Mouse (Mus musculus) cerebellum, adult 2 months (tissue): ENCODE data around the gene Crtam. TPM values are rescaled to one million over a fixed set of nuclear protein-coding genes. Genes with fewer than 3 reads are reported as not detected.
A peak's percentile ranks its signal among the peaks of the same experiment; 100 is the strongest.

Experiments used
- DNase-seq, 2 experiments: peaks; one replicate each; pipeline ENCODE4 v3.0.0; 2021
- H3K27ac ChIP-seq: fragments of 200-500 bp; 2 replicates; pipeline ENCODE4 v1.5.1; 2012; ENCODE audit warnings: low read length, control low read depth, inconsistent platforms; ENCODE audit not compliant: insufficient read depth
- H3K27me3 ChIP-seq: fragments of 200-500 bp; 2 replicates; pipeline ENCODE4 v1.6.1; 2012; ENCODE audit warnings: inconsistent platforms, mild to moderate bottlenecking, low read length, moderate library complexity; ENCODE audit not compliant: control insufficient read depth, insufficient read depth
- H3K4me1 ChIP-seq: fragments of 200-500 bp; 2 replicates; pipeline ENCODE4 v1.6.1; 2011; ENCODE audit warnings: low read length; ENCODE audit not compliant: control insufficient read depth, insufficient read depth
- H3K4me3 ChIP-seq: fragments of 200-500 bp; replicated peaks from 2 replicates; pipeline ENCODE3; 2011; ENCODE audit warnings: mild to moderate bottlenecking, low read depth, low read length, control low read depth; ENCODE audit not compliant: insufficient read depth
- CTCF ChIP-seq: fragments of 200-500 bp; IDR thresholded peaks from 2 replicates; pipeline ENCODE4 v1.5.1; 2011; ENCODE audit warnings: low read depth, mild to moderate bottlenecking, control low read depth, low read length, moderate library complexity, borderline replicate concordance; ENCODE audit not compliant: insufficient read depth
- POLR2A ChIP-seq: fragments of 200-500 bp; IDR thresholded peaks from 2 replicates; pipeline ENCODE4 v1.6.1; 2011; ENCODE audit warnings: low read length, control low read depth, borderline replicate concordance; ENCODE audit not compliant: insufficient read depth
- WGBS: fragments of 180-500 bp; shearing (Covaris S2); methylation state at CpG from one replicate; pipeline ENCODE4 v1.1.7; 2018; 5-methylcytosine and 5-hydroxymethylcytosine counted together
- polyA plus RNA-seq: library from polyadenylated mRNA; depleted of rRNA; stranded (reverse); fragments of >200 nt; gene quantifications from 2 replicates; pipeline ENCODE4 v1.2.3, GENCODE M21; 2012

Gene Crtam
- polyA plus RNA-seq, 1 experiment: 26.4 TPM

GRCm38 (mm10) chr9:40964418-40964714 lies 40.1 kb downstream of the Crtam start:
- Histone ChIP-seq H3K27me3 (no peaks in the 10 kb centered on the region), H3K4me1 (no peaks in the 10 kb centered on the region), H3K27ac (no peak overlapping the region), H3K4me3 (peak overlapping the region; percentile 41)
- DNase-seq: no peak
- 11% methylated on average over 7 of the region's 7 CpGs for WGBS
- no peak for TF ChIP-seq POLR2A
- TF ChIP-seq CTCF: no peak

GRCm38 (mm10) chr9:40963586-40964417 lies 40.6 kb downstream of the Crtam start, which contains the start of gene Jhy:
Jhy (minus strand) TSS chr9:40964118.
- H3K4me3 ChIP-seq: peak within 1 kb of the TSS; percentile 41
- TF ChIP-seq CTCF: no peak
- no peak for TF ChIP-seq POLR2A
- WGBS: 3% methylated on average over 45 of the region's 51 CpGs
- H3K27ac ChIP-seq: no peak within 1 kb of the TSS
- H3K27me3 ChIP-seq: no peaks in the 10 kb centered on the region
- H3K4me1 ChIP-seq: no peaks in the 10 kb centered on the region
- DNase-seq: no peak

GRCm38 (mm10) chr9:40961401-40961800 lies 43.0 kb downstream of the Crtam start:
- no peak overlapping the region for H3K4me3 ChIP-seq
- TF ChIP-seq CTCF (no peak), POLR2A (no peak)
- no peak overlapping the region for H3K27ac ChIP-seq
- no peaks in the 10 kb centered on the region for H3K4me1 ChIP-seq
- H3K27me3 ChIP-seq: no peaks in the 10 kb centered on the region
- DNase-seq: no peak
- 85% methylated on average over 3 of the region's 3 CpGs for WGBS

GRCm38 (mm10) chr9:40949039-40949615 lies 55.3 kb downstream of the Crtam start:
- Histone ChIP-seq H3K4me3 (no peak overlapping the region), H3K27me3 (no peaks in the 10 kb centered on the region), H3K27ac (no peak overlapping the region), H3K4me1 (no peaks in the 10 kb centered on the region)
- DNase-seq: no peak
- TF ChIP-seq CTCF (no peak), POLR2A (no peak)
- 33% methylated on average over 18 of the region's 18 CpGs for WGBS

GRCm38 (mm10) chr9:40948473-40948872 lies 56.0 kb downstream of the Crtam start:
- TF ChIP-seq CTCF (no peak), POLR2A (no peak)
- no peaks in the 10 kb centered on the region for H3K4me1 ChIP-seq
- no peak overlapping the region for H3K27ac ChIP-seq
- no peaks in the 10 kb centered on the region for H3K27me3 ChIP-seq
- no peak overlapping the region for H3K4me3 ChIP-seq
- no peak for DNase-seq
- 91% methylated on average over 6 of the region's 6 CpGs for WGBS

GRCm38 (mm10) chr9:40947131-40947530 lies 57.3 kb downstream of the Crtam start:
- Histone ChIP-seq H3K27me3 (no peaks in the 10 kb centered on the region), H3K27ac (no peak overlapping the region), H3K4me1 (no peaks in the 10 kb centered on the region), H3K4me3 (no peak overlapping the region)
- 77% methylated on average over 4 of the region's 4 CpGs for WGBS
- no peak for DNase-seq
- TF ChIP-seq CTCF (no peak), POLR2A (no peak)

GRCm38 (mm10) chr9:40937425-40937824 lies 67.0 kb downstream of the Crtam start:
- Histone ChIP-seq H3K27me3 (no peaks in the 10 kb centered on the region), H3K27ac (no peak overlapping the region), H3K4me3 (no peak overlapping the region), H3K4me1 (no peaks in the 10 kb centered on the region)
- 68% methylated on average over 7 of the region's 7 CpGs for WGBS
- no peak for DNase-seq
- TF ChIP-seq CTCF (peak; percentile 45; the same call in 1 of the 2 replicates), POLR2A (no peak)

- DNase-seq: no peak
- WGBS: 79% methylated on average over 3 of the region's 3 CpGs
- no peaks in the 10 kb centered on the region for H3K27me3 ChIP-seq
- no peak for TF ChIP-seq POLR2A
- TF ChIP-seq CTCF: no peak
- H3K27ac ChIP-seq: no peak overlapping the region
- no peaks in the 10 kb centered on the region for H3K4me1 ChIP-seq
- no peak overlapping the region for H3K4me3 ChIP-seq
Observed at GRCm38 (mm10) chr9:40933323-40933722, 71.1 kb downstream of the Crtam start.
